Mouse (Mus musculus): ENCODE measurements around the gene Shmt2. TPM values are rescaled to one million over a fixed set of nuclear protein-coding genes. Genes with fewer than 3 reads are reported as not detected.

The Shmt2 gene
- 68.7 and 73.5 TPM in 2 replicates for polyA plus RNA-seq (2014; fragmentation: Nextera tagmentation; extraction: Ambion mirVana)

- peak within 1 kb of the TSS; percentile 80 for H3K4me2 ChIP-seq (ENCODE audit: low read depth, low read length)
- H3K4me1 ChIP-seq (ENCODE audit: control insufficient read depth, insufficient read depth, low read length), result peaks cover 12% of the 10 kb centered on the region
- H3K9ac ChIP-seq (replicated peaks; ENCODE audit: low read length), result peak within 1 kb of the TSS; percentile 61
- H3K27me3 ChIP-seq (ENCODE audit: control insufficient read depth, insufficient read depth, low read length), result peaks cover 29% of the 10 kb centered on the region
- no peaks in the 10 kb centered on the region for H3K9me3 ChIP-seq (replicated peaks; ENCODE audit: control insufficient read depth, low read length)
- H3K27ac ChIP-seq (replicated peaks; ENCODE audit: low read depth, low read length), result no peak within 1 kb of the TSS
- under 1% methylated on average over 21 of the region's 21 CpGs for WGBS
- H3K4me3 ChIP-seq (ENCODE audit: low read depth, low read length), result peak within 1 kb of the TSS; percentile 43
- peak; percentile 98 for DNase-seq (ENCODE audit: low spot score)
- 0 out of 2 replicates have a peak, but pooled peaks have one; percentile 31 for ATAC-seq (replicated peaks; ENCODE audit: insufficient number of reproducible peaks, low FRiP score, low TSS enrichment, low read depth)
- H3K36me3 ChIP-seq (replicated peaks; ENCODE audit: control insufficient read depth, insufficient read depth, low read depth, low read length), result no peaks in the 10 kb centered on the region; the same call in 1 of the 2 replicates
These were observed at the start of gene Shmt2 for GRCm38 (mm10) chr10:127522088-127522581. TSS of gene Shmt2 (minus strand) at chr10:127522444.

DNA sequence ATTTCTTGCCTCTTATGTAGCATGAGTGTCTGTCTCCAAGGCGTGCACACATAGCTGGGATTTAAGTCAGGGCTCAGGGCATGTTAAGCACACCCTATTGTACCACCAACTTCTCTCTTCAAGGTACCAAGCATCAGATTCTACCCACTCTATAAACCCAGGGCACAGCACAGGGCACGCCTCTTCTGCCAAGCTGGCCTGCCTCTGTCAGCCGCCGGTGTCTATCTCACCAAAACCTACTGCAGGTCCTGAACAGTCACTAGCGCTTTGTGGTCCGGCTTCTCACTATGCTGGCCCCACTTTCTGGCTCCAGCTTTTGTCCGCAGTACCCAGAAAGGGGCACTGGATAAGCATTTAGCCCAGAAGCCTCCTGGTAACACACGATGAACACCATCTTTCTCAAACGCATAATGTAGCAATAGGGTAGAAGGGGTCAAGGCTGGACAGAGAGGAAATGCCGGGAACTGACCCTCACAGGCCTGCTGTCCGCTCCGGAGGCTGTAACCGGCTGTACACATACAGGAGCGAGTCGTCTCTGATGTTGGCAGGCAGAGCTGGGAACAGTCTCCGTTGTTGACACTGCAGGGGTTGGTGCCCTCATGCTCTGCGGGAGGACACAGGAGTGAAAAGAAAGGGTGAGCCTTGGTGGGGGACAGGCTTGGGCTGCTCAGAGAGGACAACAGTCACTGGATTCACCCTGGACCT, 48.8 kb upstream of the Shmt2 start:
- Histone ChIP-seq H3K4me1 (ENCODE audit: control insufficient read depth, insufficient read depth, low read length) (no peaks in the 10 kb centered on the region), H3K27me3 (ENCODE audit: control insufficient read depth, insufficient read depth, low read length) (no peaks in the 10 kb centered on the region), H3K9ac (replicated peaks; ENCODE audit: low read length) (no peak overlapping the region), H3K4me2 (ENCODE audit: low read depth, low read length) (no peak overlapping the region), H3K4me3 (ENCODE audit: low read depth, low read length) (no peak overlapping the region), H3K27ac (replicated peaks; ENCODE audit: low read depth, low read length) (no peak overlapping the region), H3K9me3 (replicated peaks; ENCODE audit: control insufficient read depth, low read length) (no peaks in the 10 kb centered on the region), H3K36me3 (replicated peaks; ENCODE audit: control insufficient read depth, insufficient read depth, low read depth, low read length) (peaks cover 22% of the 10 kb centered on the region)
- 91% methylated on average over 17 of the region's 17 CpGs for WGBS
- ATAC-seq (replicated peaks; ENCODE audit: insufficient number of reproducible peaks, low FRiP score, low TSS enrichment, low read depth) (no peak), DNase-seq (ENCODE audit: low spot score) (no peak)

DNA sequence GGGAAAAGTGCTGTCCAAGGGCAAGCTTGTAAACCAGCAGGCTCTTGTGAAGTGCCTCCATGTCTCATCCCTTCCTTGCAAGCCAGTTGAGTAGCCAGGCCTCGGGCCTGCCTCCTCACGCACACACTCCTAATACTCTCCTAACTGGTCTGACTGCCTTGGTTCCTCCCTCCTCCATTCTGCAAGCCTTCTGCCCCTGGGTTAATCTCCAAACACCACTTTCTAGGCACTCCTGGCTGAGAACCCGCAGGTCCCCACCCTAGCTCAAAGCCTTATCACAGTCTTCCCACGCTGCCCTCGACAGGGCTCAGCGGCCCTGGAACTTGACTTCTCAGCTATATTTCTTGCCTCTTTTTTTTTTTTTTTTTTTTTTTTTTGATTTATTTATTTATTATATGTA, 48.1 kb upstream of the Shmt2 start:
- Histone ChIP-seq H3K4me1 (ENCODE audit: control insufficient read depth, insufficient read depth, low read length) (no peaks in the 10 kb centered on the region), H3K9ac (replicated peaks; ENCODE audit: low read length) (no peak overlapping the region), H3K27me3 (ENCODE audit: control insufficient read depth, insufficient read depth, low read length) (no peaks in the 10 kb centered on the region), H3K4me2 (ENCODE audit: low read depth, low read length) (no peak overlapping the region), H3K27ac (replicated peaks; ENCODE audit: low read depth, low read length) (no peak overlapping the region), H3K36me3 (replicated peaks; ENCODE audit: control insufficient read depth, insufficient read depth, low read depth, low read length) (peaks cover 17% of the 10 kb centered on the region), H3K4me3 (ENCODE audit: low read depth, low read length) (no peak overlapping the region), H3K9me3 (replicated peaks; ENCODE audit: control insufficient read depth, low read length) (no peaks in the 10 kb centered on the region)
- WGBS, result 78% methylated on average over 6 of the region's 6 CpGs
- ATAC-seq (replicated peaks; ENCODE audit: insufficient number of reproducible peaks, low FRiP score, low TSS enrichment, low read depth) (no peak), DNase-seq (ENCODE audit: low spot score) (no peak)

- no peak for ATAC-seq (replicated peaks; ENCODE audit: insufficient number of reproducible peaks, low FRiP score, low TSS enrichment, low read depth)
These were observed 47.2 kb upstream of the Shmt2 start for GRCm38 (mm10) chr10:127569450-127569849.

GRCm38 (mm10) chr10:127566553-127567326, 44.5 kb upstream of the Shmt2 start:
- 93% methylated on average over 28 of the region's 28 CpGs for WGBS
- DNase-seq (ENCODE audit: low spot score) (no peak), ATAC-seq (replicated peaks; ENCODE audit: insufficient number of reproducible peaks, low FRiP score, low TSS enrichment, low read depth) (no peak)
- Histone ChIP-seq H3K4me2 (ENCODE audit: low read depth, low read length) (no peak overlapping the region), H3K27me3 (ENCODE audit: control insufficient read depth, insufficient read depth, low read length) (no peaks in the 10 kb centered on the region), H3K36me3 (replicated peaks; ENCODE audit: control insufficient read depth, insufficient read depth, low read depth, low read length) (peaks cover 28% of the 10 kb centered on the region), H3K4me1 (ENCODE audit: control insufficient read depth, insufficient read depth, low read length) (no peaks in the 10 kb centered on the region), H3K9ac (replicated peaks; ENCODE audit: low read length) (no peak overlapping the region), H3K4me3 (ENCODE audit: low read depth, low read length) (no peak overlapping the region), H3K9me3 (replicated peaks; ENCODE audit: control insufficient read depth, low read length) (no peaks in the 10 kb centered on the region), H3K27ac (replicated peaks; ENCODE audit: low read depth, low read length) (no peak overlapping the region)

More at GRCm38 (mm10) chr10:127569450-127569849, 47.2 kb upstream of the Shmt2 start:
- DNase-seq (ENCODE audit: low spot score), result peak; percentile 92
- H3K27ac ChIP-seq (replicated peaks; ENCODE audit: low read depth, low read length), result no peak overlapping the region
- 29% methylated on average over 3 of the region's 3 CpGs for WGBS
- H3K4me1 ChIP-seq (ENCODE audit: control insufficient read depth, insufficient read depth, low read length), result no peaks in the 10 kb centered on the region
- H3K9me3 ChIP-seq (replicated peaks; ENCODE audit: control insufficient read depth, low read length), result no peaks in the 10 kb centered on the region
- H3K36me3 ChIP-seq (replicated peaks; ENCODE audit: control insufficient read depth, insufficient read depth, low read depth, low read length), result peaks cover 19% of the 10 kb centered on the region
- H3K4me3 ChIP-seq (ENCODE audit: low read depth, low read length), result no peak overlapping the region
- H3K27me3 ChIP-seq (ENCODE audit: control insufficient read depth, insufficient read depth, low read length), result no peaks in the 10 kb centered on the region
- H3K9ac ChIP-seq (replicated peaks; ENCODE audit: low read length), result no peak overlapping the region
- no peak overlapping the region for H3K4me2 ChIP-seq (ENCODE audit: low read depth, low read length)

GRCm38 (mm10) chr10:127564301-127564700, 42.1 kb upstream of the Shmt2 start:
- no peak overlapping the region for H3K27ac ChIP-seq (replicated peaks; ENCODE audit: low read depth, low read length)
- DNase-seq (ENCODE audit: low spot score), result peak; percentile 14
- 54% methylated on average over 13 of the region's 13 CpGs for WGBS

GRCm38 (mm10) chr10:127563840-127564239, 41.6 kb upstream of the Shmt2 start:
- 0 out of 2 replicates have a peak overlapping the region, but pooled peaks have one; percentile 13 for H3K27ac ChIP-seq (replicated peaks; ENCODE audit: low read depth, low read length)
- H3K27me3 ChIP-seq (ENCODE audit: control insufficient read depth, insufficient read depth, low read length), result no peaks in the 10 kb centered on the region
- no peak overlapping the region for H3K4me2 ChIP-seq (ENCODE audit: low read depth, low read length)
- H3K4me3 ChIP-seq (ENCODE audit: low read depth, low read length), result no peak overlapping the region
- H3K9ac ChIP-seq (replicated peaks; ENCODE audit: low read length), result no peak overlapping the region
- H3K9me3 ChIP-seq (replicated peaks; ENCODE audit: control insufficient read depth, low read length), result no peaks in the 10 kb centered on the region
- no peaks in the 10 kb centered on the region for H3K4me1 ChIP-seq (ENCODE audit: control insufficient read depth, insufficient read depth, low read length)
- ATAC-seq (replicated peaks; ENCODE audit: insufficient number of reproducible peaks, low FRiP score, low TSS enrichment, low read depth), result no peak
- DNase-seq (ENCODE audit: low spot score), result peak; percentile 15
- peaks cover 26% of the 10 kb centered on the region for H3K36me3 ChIP-seq (replicated peaks; ENCODE audit: control insufficient read depth, insufficient read depth, low read depth, low read length)
- 65% methylated on average over 8 of the region's 8 CpGs for WGBS

More at GRCm38 (mm10) chr10:127564301-127564700, 42.1 kb upstream of the Shmt2 start:
- H3K36me3 ChIP-seq (replicated peaks; ENCODE audit: control insufficient read depth, insufficient read depth, low read depth, low read length), result peaks cover 26% of the 10 kb centered on the region
- H3K4me3 ChIP-seq (ENCODE audit: low read depth, low read length), result no peak overlapping the region
- H3K9ac ChIP-seq (replicated peaks; ENCODE audit: low read length), result no peak overlapping the region
- H3K27me3 ChIP-seq (ENCODE audit: control insufficient read depth, insufficient read depth, low read length), result no peaks in the 10 kb centered on the region
- H3K4me2 ChIP-seq (ENCODE audit: low read depth, low read length), result no peak overlapping the region
- H3K4me1 ChIP-seq (ENCODE audit: control insufficient read depth, insufficient read depth, low read length), result no peaks in the 10 kb centered on the region
- ATAC-seq (replicated peaks; ENCODE audit: insufficient number of reproducible peaks, low FRiP score, low TSS enrichment, low read depth), result peak; percentile 64; the same call in 1 of the 2 replicates
- no peaks in the 10 kb centered on the region for H3K9me3 ChIP-seq (replicated peaks; ENCODE audit: control insufficient read depth, low read length)

DNA sequence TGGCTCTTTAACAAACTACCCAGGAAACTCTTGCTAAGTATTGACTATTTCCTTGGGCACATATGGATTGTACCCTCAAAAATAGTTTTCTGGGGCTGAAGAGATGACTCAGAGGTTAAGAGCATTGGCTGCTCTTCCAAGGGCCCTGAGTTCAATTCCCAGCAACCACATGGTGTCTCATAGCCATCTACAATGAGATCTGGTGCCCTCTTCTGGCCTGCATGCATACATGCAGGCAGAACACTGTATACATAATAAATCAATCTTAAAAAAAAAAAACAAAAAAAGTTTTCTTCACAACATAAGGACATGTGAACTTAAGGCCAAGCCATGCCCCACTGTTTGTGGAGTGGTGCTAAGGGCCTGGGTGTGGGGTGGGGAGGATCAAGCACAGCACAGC, 38.9 kb upstream of the Shmt2 start:
- no peak overlapping the region for H3K4me2 ChIP-seq (ENCODE audit: low read depth, low read length)
- no peaks in the 10 kb centered on the region for H3K27me3 ChIP-seq (ENCODE audit: control insufficient read depth, insufficient read depth, low read length)
- no peak overlapping the region for H3K27ac ChIP-seq (replicated peaks; ENCODE audit: low read depth, low read length)
- no peak overlapping the region for H3K4me3 ChIP-seq (ENCODE audit: low read depth, low read length)
- ATAC-seq (replicated peaks; ENCODE audit: insufficient number of reproducible peaks, low FRiP score, low TSS enrichment, low read depth), result no peak
- H3K4me1 ChIP-seq (ENCODE audit: control insufficient read depth, insufficient read depth, low read length), result no peaks in the 10 kb centered on the region
- H3K9ac ChIP-seq (replicated peaks; ENCODE audit: low read length), result no peak overlapping the region
- H3K36me3 ChIP-seq (replicated peaks; ENCODE audit: control insufficient read depth, insufficient read depth, low read depth, low read length), result peaks cover 34% of the 10 kb centered on the region
- H3K9me3 ChIP-seq (replicated peaks; ENCODE audit: control insufficient read depth, low read length), result no peaks in the 10 kb centered on the region
- no peak for DNase-seq (ENCODE audit: low spot score)

All from embryonic facial prominence, embryonic 11.5 days (tissue).